Mouse (Mus musculus): ENCODE data around the gene Krt71.
"Not testable (repeated sequence)": the region's sequence is repeated elsewhere in the genome, so short reads cannot be mapped to it uniquely, and the experiment has no call there.

Krt71 gene

DNA sequence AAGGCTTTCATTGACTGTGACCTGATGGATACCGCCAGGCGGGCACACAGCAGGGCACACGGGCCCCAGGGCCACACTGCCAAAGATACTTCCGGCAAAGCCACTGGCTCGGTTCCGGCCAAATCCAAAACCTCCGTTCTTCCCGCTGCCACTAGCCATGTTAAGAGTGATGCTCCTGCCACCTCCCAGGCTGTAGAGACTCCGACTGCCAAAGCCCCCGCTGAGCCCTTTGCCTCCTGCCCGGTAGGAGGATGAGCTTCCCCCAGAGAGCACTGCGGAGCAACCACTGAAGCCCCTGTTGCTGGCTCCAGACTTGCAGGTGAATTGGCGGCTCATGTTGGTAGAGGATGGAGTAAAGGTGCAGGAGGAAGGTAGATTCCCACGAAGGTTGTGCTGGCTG is at the start of gene Krt71:
Gene Krt71, minus strand, starts transcription at position 399 of the 400 bp plus-strand sequence.
- DNase-seq (ENCODE audit: low spot score in 2 of 2): no peak

DNA sequence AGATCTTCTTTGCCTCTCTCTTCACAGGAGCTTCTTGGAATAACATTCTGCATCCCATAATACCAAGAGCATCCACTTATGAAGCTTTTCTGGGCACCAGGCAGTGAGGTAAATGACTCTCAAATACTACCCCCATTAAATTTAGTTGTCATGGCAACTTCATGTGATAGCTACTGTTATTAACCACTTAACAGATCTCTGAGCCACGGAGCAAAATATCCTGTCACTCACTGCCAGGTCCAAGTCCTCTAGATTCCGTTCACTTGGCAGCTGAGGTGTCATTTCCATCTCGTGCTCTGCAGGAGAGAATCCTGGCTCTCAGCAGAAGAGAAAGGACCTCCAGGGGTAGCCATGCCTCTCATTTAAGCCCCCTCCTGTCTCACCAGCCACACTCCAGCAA is 48.0 kb upstream of the Krt71 start:
- DNase-seq (ENCODE audit: low spot score in 2 of 2): no peak

DNA sequence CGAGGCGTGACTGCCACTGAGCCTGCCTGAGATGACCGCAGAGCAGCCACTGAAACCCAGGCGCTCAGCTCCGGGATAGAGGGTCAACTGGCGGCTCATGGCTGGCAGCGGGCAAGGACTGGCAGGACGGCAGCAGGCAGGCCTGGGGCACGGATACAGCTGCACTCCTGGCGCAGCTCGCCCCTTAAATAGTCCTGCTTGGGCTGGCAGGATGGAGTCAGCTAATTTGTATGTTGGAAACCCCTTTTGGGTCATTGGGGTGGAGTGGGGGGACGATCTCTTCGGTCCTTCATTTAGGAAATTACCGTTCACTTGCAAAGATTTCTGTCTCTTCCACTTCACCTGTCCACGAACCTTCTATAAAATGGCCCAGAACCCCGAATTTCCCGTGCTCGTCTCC is 43.5 kb upstream of the Krt71 start, which contains the start of gene Krt72:
Gene Krt72, minus strand, starts transcription at position 101 of the 400 bp plus-strand sequence.
- DNase-seq (ENCODE audit: low spot score in 2 of 2): no peak

DNA sequence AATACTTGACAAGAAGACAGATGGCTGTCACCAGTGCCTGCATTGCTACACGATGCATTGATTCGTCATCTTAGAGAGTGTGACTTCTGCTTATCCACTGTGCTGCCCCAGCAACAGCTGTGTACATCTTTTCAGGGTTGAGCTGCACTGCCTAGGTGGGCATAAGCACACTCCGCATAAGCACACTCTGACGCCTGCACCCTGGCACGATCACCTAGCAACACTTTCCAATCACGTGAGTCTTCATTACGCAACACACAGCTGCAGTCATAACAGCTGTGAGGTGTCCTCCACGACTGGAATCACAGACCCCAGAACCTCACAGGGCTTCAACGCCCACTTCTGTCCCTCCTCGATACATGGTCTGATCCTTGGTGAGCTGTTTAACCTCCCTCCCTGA is 30.5 kb upstream of the Krt71 start:
- no peak for DNase-seq (ENCODE audit: low spot score in 2 of 2)

DNA sequence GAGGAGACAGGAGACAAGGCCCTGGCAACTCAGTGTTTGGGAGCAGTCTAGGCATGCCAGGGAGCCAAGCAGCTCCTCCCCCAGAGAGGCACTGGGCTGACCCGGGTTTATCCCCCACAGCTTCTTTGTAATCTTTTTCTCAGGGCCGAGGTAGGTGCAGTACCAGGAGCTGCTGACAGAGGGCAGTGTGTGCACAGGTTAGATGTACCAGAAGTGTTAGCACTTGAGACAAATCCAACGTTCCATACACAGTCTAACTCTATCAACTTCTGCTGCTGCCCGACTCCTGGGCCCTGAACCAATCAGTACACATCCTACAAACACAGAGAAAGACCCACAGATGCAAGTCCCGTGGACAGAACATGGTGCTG is 29.8 kb upstream of the Krt71 start:
- DNase-seq (ENCODE audit: low spot score in 2 of 2): peak; percentile 35 to 58

DNA sequence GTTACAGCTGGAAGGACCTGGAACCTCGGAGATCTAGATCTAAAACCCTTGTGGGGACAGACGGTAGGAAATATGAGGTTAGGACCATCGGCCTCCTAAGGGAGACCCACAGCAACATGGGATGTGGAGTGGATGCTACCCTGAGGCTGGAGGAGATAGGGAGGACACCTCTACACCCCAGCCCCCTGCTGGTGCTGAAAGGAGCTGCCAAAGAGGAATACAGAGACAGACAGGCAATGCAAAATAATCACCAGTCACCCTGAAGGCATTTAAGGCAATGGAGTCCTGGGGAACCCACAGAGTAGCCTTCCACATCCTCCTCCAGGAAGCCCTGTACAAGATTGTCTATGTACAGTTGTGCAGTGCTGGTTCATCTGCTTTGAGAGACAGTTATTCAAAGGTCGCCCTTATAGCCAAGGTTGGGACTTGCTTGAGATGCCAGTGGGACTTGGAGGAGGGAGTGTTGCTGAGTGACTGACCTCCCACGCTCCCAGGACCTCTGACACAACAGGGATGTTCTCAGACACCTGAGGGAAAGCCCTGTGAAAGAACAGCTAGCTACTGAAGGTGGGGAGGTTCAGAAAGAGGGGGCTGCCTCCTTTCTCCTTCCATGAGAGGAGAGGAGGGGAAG is 29.3 kb upstream of the Krt71 start:
- no peak for DNase-seq (ENCODE audit: low spot score in 2 of 2)

DNA sequence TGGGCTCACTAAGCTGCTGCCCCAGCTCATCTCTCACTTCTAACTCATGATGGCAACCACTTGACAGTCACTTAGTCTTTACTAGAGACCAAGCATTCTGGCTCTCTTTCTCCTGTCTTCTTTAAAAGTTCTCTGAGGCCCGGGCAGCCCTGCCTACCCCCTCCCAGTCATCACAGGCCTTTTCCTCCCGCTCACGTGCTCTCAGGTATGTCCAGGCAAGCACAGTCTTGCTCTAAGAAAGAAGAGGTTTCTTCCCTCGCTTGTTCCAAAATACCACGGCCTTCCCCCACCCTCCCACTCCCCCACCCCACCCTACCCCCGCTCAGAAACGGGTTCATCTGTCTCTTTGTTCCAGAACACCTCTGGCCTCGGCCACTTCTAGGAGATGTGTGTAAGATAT is 27.3 kb upstream of the Krt71 start:
- DNase-seq (ENCODE audit: low spot score in 2 of 2): no peak

DNA sequence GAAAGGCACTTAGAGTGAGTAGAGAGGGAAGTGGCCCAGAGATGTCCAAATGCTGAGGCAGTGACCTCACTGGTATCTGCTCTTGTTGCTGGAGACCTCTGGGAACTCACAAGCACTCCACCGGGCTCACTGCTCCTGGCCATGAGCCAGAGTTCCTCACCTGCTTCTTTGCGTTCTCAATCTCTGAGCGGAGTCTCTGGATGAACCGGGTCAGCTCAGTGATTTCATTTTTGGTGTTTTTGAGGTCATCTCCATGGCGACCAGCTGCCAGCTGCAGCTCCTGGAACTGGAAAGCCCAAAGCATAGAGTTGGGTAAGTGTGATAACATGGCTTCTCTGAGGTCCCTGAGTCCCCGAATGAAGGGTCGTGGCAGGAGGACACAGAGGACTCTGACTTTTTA is 5.1 kb downstream of the Krt71 start:
- DNase-seq (ENCODE audit: low spot score in 2 of 2): no peak

DNA sequence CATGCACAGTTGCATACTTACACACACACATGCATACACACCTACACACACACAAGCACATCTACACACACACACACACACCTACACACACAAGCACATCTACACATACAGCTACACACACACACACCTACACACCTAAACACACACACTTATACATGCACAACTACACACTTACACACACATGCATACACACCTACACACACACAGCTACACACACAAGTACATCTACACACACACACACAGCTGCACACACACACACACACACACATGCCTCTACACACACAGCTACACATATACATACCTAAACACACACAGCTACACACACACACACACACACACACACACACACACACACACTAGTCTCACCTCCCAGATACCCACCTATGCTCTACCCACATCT is 12.3 kb downstream of the Krt71 start:
- DNase-seq (ENCODE audit: low spot score in 2 of 2): no peak

DNA sequence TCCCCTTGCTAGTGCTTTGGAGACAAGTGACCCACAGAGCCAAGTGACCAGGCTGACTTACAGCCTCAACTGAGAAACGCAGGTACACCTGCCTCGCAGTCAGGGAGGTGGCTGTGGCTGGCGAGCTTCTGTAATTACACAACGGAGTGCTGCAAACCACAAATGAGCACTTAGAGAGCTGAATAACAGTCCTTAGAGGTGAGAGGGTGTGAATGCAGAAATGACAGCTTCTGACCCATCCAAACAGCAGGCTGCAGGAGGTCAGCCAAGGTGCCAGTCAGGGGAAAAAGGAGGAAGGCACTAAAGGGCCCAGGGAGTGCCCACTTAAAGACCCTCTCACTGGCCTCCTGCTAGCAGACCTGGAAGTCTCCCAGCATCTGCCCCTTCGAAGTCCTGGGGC is 18.2 kb downstream of the Krt71 start:
- DNase-seq (ENCODE audit: low spot score in 2 of 2): no peak

DNA sequence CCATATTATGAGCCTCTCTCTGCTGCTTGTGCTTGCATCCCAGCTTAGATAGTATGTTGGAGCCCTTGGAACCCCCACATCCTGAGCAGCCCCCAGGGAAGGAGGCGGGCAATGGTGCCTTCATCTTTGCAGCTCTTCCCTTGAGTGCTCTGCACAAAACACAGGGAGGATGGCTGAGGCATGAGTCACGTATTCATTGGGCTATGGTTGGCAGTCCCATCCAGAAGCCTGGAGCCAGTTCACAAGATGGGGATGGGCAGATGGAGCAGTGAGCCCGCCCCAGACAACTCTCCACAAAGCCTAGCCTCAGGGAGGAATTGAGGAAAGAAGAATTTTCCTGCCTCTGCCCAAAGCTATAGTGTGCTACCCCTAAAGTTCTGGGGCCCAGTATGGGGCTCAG is 27.1 kb downstream of the Krt71 start:
- no peak for DNase-seq (ENCODE audit: low spot score in 2 of 2)

DNA sequence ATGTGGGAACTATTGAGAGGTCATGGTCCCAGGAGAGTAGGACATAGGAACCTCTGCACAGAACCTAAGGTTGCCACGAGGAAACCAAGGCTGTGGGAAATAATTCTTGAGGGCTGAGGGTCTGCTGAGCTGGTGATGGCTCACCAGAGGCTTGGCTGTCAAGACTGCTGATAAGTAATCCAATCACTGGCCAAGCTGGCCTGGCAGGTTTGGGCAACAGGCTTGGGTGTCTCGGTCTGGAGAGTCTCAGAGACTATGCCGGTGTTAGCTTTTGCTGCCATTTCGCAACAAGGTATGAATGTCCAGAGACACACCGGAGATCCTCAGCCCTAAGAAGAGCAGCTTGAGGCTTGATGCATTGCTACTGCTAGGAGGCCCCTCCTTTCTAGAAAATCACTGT is 28.6 kb downstream of the Krt71 start:
- DNase-seq (ENCODE audit: low spot score in 2 of 2): no peak

DNA sequence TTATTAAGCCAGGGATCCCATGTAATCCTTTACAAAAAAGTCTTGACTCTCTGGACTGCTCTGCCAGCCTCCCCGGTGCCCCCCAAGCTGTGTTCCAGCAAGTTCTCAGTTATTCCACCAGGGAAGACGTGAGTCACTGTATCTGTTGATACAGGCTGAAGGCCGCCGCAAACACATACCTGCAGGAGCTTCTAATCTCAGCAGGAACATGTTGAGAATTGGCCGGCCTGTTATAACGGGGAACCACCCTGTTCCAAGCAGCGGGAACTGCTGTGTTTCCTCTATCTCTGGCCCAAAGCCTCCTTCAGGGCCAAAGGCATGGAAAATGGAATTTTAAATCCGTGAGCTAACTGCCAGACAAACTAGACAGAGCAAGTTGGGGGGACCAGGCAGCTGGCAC is 29.2 kb downstream of the Krt71 start:
- DNase-seq (ENCODE audit: low spot score in 2 of 2): no peak

DNA sequence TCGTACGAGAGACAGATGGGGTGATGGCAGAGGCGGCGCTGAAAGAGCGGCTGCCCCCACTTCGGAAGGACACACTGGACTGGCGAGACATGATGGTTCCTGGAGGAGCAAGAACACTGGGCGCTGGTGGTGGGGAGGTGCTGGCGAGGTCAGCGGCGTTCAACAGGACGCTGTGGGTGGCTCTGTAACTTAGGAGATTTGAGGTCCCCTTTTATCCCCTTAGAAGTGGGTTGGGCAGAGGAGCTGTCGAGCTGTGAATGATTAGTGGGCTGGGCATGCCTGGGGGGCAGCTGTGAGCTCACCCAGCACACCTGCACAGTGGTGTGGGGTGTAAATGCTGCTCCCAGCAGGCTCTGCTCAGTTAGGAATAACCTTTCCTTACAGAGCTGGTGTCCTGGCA is 30.2 kb downstream of the Krt71 start, which contains the start of gene Krt5:
Gene Krt5, minus strand, starts transcription at position 179 of the 400 bp plus-strand sequence.
- DNase-seq (ENCODE audit: low spot score in 2 of 2): no peak

DNA sequence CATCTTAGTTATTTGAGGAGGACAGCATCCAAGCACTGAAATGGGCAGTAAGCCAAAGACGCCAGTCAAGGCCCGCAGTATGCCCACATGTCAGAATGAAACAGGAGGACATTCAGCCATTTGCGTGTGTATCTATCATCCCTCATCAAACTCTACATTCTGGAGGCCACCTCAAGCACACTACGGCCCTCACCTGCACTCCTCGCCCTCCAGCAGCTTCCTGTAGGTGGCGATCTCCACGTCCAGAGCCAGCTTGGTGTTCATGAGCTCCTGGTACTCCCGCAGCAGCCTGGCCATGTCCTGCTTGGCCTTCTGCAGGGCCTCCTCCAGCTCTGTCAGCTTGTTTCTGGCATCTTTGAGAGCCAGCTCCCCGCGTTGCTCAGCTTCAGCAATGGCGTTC is 34.2 kb downstream of the Krt71 start:
- DNase-seq (ENCODE audit: low spot score in 2 of 2): no peak

DNA sequence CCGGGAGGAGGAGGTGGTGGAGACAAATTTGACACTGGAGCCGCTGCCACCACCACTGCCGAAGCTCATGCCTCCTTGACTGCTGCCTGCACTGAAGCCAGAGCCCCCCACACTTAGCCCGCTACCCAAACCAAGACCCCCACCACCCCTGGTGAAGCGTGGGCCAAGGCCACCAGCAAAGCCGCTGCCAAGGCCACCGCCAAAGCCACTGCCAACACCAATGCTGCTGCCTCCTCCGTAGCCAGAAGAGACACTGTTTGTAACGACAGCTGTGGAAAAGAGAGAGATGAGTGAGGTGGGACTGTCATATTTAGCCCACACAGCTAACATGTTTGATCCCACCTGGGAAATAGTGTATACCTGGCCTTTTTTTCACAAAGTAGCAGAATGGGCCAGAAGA is 35.5 kb downstream of the Krt71 start:
- no peak for DNase-seq (ENCODE audit: low spot score in 2 of 2)

DNA sequence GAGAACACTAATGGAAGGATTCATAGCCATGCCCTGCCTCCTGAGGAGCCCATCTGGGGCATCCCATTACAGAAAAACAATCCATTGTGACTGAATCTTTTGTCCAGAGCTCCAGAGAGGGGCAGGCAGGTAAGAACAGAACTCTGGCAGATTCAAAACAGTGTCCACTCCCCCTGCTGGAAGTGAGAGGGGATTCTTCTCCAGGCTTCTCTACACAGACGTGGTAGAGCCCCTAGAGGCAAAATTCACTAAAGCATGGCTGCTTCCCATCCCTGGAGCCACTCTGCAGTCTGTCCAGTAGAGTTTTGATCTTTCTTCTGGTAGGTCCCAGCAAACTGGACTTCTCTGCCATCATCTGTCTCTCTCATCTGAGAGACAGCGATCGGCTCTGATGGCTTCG is 38.8 kb downstream of the Krt71 start:
- DNase-seq (ENCODE audit: low spot score in 2 of 2): no peak

DNA sequence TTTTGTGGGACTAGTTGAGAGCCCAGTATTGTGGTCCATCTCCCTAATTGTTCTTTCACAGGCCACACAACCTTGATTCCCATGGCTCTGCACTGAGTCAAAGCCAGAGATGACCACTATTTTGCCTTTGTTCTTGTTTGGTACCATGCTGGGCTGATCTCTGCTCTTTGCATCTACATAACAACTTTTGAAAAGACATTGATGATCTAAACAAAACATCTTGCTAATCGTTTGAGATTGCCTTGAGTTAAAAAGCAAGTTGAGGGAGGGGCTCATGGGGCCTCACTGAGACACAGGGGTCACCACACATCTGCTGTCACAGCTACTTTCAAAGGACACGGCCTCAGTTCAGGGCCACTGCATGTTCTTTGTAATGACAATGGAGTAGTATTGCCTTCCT is 40.5 kb downstream of the Krt71 start:
- DNase-seq (ENCODE audit: low spot score in 2 of 2): no peak

DNA sequence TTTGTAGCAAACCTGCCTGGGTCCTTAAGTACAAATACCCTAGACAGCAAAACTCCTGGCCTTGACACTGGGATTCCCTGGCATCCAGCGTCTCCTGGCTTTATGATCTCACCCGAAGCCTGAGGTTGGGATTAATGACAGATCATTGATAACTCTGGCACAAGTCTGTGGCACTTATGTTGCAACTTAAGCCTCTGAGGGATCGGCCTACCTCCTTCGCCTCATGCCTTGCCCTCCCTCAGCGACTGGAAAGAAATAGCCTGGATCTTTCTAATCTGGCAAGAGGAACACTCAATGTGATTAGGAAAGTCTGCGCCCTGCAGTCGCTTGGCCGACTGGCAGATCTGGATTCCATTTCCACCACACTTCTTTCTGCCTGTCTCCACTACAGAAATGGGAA is 43.0 kb downstream of the Krt71 start:
- DNase-seq (ENCODE audit: low spot score in 2 of 2): no peak

DNA sequence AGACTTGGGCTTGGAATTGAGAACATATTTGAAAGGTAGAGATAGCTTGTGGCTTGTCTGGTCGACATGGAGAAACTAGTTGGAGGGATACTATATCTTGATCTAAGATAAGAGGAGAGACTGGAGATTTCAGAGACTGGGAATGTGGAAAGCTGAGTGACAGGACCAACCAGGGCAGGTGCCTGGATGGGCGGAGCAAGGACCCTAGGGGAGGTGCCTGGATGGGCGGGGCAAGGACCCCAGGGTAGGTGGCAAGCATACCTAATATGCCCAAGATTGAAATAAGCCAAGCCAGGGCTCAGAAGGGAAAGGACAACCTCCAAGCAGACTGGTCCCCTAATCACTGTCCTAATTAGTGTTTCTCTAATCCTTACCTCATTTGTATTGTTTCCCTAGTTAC is 43.7 kb downstream of the Krt71 start:
- DNase-seq (ENCODE audit: low spot score in 2 of 2): no peak

DNA sequence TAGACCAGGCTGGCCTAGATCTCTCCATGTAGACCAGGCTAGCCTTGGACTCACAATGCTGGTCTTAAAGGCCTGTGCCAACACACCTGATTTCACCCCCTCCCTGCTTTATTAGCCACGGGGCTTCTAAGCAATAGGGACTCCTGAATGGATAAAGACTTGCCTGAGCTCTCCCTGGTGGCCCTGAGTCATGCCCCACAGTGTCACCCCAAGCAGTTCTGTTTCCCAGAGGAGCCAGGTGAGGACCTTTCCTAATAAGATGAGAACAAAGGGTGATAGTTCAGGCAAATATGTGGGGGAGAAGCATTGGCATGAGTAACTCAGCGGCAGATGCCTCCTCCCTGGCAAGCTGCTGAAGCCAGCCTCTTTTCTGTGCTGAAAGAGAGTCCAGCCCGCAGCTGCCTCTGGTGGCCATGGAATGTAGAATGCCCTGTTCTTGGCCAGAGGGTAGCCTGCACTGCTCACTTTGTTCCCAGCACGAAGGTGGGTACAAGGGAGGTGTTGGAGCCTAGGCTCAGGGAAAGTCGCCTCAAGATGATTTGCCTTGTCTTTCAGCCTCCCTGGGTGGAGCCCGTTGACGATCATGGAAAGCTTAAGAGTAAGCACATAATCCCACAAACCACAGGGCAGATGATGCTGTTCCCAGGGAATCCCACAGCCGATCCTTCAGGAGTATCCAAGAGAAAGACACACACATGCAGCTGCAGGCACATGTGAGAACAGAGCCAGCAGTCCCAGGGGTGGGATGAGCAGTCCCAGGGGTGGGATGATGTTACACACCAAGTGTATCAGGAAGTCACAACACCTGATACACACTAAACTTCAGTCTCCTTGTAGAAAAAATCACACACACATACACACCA is 45.4 kb downstream of the Krt71 start:
- DNase-seq (ENCODE audit: low spot score in 2 of 2): no peak

DNA sequence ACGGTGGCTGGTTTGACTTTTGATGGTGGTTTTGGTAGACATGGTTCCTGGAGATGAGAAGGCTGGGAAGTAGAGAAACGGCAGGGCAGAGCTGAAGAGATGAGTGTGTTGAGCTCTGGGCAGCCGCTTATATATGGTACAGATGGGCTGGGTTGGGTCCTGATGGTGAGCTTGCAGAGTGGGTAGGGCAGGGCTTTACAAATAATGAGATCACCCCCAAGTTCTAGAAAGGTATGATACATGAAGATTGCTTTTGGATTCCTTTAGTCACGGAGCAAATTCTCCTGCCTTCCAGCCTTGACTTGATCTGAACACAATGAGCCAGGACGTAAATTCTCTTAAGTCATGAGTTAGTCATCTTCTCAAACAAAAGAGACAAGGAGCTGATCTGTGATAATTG is 48.7 kb downstream of the Krt71 start, which contains the start of gene Krt6a:
Gene Krt6a, minus strand, starts transcription at position 101 of the 400 bp plus-strand sequence.
- DNase-seq (ENCODE audit: low spot score in 2 of 2): no peak

DNA sequence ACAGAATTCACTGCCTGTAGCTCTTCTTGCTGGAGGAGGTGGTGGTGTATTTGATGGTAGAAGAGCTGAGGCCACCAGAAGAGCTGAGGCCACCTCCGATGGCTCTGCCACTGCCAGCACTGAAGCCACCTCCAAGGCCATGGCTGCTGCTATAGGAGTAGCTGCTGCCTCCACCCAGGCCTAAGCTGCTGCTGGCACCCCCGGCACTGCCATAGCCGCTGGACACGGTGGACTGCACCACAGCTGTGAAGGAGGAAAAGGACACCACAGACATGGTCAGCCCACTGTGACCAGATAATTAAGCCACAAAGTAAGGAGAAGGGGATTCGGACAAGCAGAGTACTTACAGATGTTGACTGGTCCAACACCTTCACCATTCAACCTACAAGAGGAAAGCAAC is 52.4 kb downstream of the Krt71 start:
- not testable (repeated sequence) for DNase-seq (ENCODE audit: low spot score in 2 of 2)
